Mouse (Mus musculus) cerebellum, adult 2 months (tissue): ENCODE data around the gene Oaf.

Experiments used
- CTCF ChIP-seq: fragments of 200-500 bp; IDR thresholded peaks from 2 replicates; pipeline ENCODE4 v1.5.1; 2011; ENCODE audit warnings: low read depth, mild to moderate bottlenecking, control low read depth, low read length, moderate library complexity, borderline replicate concordance; ENCODE audit not compliant: insufficient read depth
- POLR2A ChIP-seq: fragments of 200-500 bp; IDR thresholded peaks from 2 replicates; pipeline ENCODE4 v1.6.1; 2011; ENCODE audit warnings: low read length, control low read depth, borderline replicate concordance; ENCODE audit not compliant: insufficient read depth

GRCm38 (mm10) chr9:43238167-43238566, 1.5 kb downstream of the Oaf start:
- TF ChIP-seq CTCF (no peak), POLR2A (no peak)
